Mouse (Mus musculus) 416B (cell line): ENCODE measurements around the gene Ubash3b.
A peak's percentile ranks its signal among the peaks of the same experiment; 100 is the strongest.

Experiments
- DNase-seq: peaks from one replicate; pipeline ENCODE4 v3.0.0; 2011; ENCODE audit warnings: low read depth

Gene Ubash3b

DNA sequence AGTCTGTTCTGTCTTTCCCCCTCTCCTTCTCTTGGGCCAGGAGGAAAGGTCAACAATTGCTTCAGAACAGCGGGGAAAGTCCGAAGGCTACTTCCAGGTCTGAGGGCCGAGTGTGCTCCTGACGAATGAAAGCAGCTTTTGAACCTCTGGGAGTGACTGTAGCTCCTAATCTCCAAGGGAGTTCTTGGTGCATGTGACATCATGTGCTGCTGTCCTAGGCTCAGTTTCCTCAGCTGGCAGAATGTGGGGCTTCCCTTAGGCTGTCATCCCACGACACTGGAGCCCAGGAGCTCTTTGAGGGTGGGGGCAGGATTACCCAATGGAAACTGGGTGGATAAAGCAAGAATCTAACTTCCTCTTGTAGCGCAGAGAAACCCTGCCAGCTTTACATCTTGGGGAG lies at the start of gene Ubash3b:
TSS of gene Ubash3b (minus strand) at position 285 of the 400 bp plus-strand sequence.
- DNase-seq = no peak

DNA sequence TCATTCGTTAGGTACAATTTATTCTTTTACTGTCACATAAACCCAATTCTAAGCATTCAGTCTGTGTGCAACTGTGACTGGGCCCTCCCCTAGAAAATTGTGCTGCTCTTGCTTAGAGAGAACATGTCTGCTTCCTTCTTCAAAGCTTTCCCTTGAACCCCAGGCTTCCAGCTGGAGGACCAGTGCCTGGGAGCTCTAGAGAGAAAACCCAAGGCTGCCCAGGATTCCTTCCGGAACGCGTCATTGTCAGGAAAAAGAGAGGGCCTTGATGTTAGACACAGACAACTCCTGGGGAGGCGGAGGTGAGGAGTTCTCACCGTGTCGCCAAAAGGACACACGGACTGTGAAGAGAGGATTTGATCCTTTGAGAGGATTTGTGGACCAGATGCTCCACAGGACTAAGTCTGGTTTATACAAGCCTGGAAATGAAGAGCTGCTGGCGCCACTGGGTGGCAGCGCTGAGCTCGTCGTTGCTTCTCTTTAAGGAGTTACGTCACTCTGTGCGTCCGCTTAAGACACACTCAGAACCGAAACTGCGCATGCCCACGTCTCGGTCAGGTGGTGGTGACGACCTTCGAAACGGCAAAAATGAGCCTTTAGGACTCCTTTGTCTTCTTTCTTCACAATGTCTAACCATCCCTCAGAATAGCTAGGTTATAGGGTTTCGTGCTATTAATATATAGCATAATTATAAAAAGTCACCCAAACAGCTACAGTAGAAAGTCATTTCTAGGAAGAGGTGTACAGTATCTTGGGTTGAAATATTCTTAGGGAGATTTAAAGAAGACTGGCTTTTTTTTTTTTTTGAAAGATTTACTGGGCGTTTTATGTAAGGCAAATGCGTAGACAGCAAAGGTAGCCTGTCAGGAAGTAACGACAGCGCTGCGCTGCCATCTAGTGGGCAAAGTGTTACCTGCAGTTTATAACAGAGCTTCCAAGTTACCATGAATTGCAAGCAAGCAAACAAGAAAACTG lies 45.9 kb upstream of the Ubash3b start:
- peak; percentile 99 for DNase-seq

DNA sequence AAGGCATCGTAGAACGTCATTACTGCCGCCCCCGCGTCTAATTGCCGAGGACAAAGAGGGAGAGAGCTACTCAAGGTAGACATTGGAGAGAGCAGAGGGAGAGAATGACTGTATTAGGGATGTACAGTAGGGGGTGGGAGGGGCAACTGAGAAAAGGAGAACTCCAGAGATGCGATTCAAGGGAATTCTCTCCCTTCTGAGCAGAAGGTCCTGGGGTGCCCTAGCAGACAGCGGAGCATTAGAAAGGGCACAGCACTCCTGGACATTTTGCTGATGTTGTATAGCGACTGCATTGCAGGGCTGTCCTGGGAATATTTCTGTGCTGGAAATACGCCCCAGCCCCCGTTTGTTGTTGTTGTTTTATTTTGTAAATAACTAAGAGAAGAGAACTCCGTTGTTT lies 45.2 kb upstream of the Ubash3b start:
- DNase-seq = no peak

DNA sequence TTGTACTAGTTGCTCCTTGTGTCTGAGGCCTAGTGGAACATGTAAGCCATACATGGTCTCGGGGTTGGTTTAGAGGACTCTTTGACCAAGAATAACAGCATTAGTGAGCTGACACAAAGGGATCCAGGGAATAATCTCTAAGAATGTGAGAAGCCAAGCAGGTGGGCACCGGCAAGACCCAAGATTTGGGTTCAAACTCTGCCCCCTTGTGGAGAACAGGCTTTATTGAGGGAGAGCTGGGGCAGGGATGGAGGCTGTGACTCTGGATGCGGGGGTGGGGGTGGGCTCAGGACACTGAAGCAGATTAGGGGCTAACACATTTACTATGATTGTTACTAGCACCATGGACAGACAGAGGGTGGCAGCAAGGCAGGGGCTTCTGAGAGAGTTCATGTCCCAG lies 43.8 kb upstream of the Ubash3b start:
- DNase-seq = no peak

DNA sequence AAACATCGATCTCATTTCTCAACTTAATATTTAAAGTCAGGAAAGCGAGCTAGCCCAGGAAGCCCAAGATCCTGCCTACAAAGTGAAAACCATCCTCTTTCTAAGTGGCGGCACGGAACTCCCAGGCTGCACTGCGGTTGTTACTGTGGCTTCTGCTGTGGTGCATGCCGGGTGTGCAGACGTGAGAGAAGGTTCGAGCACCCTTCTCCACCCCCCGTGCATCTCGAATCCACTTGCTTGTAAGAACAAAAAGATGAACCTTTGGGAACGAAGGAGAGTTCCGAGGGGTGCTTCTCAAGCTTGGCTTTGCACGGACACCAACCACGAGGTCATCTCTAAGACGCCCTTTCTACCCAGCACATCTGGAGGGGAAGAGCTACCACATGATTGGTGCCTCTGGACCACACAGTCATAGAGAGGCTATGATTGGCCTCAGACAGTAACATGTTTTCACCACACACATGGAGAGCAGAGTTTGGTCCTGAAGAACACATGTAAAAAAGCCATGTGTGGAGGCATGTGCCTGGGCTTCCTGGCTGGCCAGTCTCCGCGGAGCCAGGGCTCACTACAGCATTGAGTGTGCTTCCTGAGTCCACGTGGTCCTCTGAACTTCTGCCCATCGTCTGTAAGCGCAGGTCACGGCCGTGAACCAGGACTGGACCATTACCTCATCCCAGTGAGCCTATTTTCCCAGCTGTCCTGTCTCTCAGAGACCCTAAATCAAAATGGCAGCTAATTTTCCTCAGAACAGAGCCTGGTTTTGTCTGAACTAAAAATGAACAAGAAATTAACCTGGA lies 38.2 kb upstream of the Ubash3b start:
- no peak for DNase-seq

DNA sequence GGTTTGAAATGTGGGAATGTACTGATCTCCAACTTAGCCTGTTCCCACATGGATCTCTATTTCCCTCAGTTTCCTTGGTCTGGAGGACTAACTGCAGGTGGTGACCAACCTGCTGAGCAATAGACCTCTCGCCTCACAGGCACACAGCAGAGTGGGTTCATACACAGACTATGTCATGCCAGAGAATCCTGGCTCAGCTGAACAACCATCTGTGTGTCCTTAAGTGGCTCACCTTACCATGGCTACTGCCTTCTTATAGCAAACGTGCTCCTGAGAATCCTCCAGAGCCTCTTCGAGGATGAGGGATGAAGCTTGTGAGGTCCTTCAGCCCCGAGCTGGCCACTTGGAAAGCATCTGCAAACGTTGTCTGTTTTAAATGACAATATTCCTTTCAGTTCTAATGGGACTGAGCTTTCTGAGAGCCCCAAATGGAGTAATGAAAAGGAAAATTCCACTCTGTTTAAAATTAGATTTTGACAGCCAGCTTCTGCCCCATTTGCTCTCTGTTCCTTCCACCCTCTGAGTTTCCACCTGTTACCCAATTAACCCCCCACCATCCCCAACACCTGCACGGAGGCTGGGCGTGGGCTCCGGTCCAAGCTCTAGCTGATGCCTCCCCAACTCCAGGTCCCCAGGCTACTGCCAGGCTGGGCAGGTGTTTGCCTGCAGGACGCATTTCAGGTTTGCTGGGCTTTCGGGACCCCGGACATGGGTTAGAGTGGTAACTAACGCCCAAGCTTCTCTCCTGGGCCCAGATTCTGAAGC lies 37.2 kb upstream of the Ubash3b start:
- DNase-seq = no peak

DNA sequence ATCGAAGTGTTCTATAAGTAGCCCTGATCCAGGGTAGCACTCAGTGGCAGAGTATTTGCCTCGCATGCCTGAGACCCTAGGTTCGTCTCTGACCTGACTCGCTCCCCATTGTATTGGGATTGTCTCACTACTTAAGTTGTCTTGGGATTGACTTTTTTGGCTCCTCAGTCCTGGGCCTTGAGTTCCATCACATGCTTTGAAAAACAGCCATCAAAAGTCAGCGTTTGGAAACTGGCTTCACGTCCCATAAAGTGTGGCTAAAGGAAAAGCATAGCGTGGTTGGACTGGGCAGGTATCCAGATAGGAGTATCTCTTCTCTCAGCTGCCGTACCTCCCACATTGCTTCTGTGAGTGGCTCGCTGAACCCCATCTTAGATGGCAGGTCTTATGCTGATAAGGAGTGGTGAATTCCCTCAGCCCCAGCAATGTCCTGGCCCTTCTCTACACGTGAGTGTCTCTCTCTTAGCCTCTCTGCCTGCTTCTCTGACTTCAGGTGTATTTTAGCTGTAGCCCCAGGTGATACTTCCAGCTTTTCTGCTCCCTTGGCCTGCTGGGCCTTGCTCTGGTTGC lies 34.3 kb upstream of the Ubash3b start:
- DNase-seq = no peak

DNA sequence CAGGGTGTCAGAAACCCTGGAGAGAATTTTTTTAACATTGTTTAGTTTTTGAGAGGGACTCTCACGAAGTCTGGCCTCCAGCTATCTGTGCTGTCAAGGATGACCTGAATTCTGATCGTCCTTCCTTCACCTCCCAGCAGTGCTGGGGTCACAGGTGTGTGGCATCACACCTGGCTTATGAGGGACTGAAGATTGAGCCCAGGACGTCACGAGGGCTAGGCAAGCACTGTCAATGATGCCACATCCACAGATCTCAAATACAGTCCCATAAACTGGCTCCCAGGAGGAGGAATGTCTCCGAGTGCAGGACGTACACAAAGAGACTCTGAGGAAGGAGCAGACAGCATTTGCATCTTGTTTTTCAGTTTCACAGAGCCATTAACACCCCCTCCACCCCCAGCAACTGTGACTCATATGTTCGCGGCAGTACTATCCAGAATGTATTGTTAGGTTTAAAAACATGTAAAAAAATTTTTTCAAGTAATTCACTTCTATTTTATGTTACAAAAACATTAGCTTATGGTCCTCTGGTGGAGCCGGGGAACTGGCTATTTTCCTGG lies 30.2 kb upstream of the Ubash3b start:
- DNase-seq = no peak

DNA sequence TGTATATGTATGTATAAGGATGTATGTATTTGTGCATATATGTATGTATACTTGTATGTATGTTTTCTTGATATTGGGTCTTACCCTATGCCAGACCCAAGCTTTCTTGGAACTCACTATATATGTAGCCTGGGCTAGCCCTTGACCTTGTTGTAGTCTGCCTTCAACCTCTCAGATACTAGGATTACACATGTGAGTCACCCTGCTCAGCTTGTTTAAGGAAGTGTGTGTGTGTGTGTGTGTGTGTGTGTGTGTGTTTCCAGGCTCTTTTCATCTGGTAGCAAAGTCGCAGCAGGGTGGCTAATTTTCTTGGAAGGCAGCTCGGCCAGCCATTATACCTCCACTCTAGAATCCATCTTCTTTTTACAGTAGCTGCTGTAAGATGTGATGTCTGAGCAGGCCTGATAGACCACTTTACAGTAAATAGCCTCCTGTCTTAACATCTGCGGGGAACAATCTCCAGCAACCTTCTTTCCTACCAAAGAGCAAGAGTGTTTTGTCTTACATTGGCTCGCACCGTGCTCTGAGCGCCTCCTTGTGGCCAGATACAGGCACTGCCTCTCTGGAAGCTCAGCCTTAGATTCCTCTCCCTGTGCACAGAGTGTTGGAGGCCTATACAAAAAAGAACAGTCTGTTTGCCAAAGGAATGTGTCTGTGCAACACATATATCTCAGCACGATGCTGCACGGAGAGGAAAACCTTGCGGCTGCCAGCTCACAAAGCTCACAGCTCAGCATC lies 29.4 kb upstream of the Ubash3b start:
- peak; percentile 83 for DNase-seq

DNA sequence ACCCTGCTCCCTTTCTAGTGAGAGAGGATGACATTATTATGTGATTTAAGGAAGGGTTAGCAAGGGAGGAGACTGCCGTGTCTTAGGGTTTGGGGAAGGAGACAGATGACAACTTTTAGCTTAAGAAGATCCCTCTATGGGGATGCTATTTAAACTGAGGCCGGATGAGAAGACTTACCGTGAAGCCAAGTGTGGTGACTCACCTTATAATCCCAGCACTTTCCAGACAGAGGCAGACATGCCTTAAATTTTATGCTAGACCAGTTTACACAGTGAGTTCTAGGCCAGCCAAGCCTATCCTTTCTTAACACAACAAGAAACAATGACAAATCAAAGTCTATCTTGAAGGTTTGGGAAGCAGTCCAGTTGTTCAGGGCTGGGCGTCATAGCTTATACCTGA lies 26.4 kb upstream of the Ubash3b start:
- DNase-seq = no peak

DNA sequence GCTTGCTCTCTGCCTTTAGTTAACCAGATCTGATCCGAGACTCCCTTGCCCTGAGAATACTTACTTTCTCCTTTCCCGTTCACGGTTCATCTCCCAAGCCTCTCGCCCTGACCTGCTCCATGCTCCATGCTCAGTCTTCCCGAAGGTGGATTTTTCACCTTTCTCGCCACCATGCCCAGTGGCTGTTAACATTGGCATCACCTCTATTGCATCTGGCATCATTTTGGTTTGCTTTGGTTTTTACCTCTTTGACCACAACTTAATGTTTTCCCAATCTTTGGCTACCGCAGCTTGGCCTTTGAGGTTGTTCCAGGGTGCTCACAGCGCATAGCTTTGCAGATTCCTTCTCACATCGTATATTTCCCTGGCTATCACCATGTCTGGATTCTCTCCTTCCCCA lies 26.0 kb upstream of the Ubash3b start:
- no peak for DNase-seq

DNA sequence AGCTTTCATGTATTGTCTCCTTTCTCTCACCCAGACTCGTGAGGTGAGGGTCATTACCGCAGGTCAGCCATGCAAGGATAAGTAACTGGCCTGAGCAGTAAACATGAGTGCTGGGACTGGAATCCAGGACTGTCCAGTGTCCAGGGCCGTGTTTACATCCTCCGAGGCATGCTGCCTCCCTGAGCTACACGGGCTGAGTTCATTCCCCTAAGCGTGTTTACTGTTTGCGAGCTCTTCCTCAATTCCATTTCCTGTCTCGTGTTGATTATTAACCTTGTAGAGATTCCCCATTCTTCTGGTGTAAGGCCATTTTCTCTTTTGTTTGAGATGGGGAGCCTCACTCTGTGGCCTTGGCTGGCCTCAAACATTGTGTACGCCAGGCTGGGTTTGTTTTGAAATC lies 23.8 kb upstream of the Ubash3b start:
- no peak for DNase-seq

DNA sequence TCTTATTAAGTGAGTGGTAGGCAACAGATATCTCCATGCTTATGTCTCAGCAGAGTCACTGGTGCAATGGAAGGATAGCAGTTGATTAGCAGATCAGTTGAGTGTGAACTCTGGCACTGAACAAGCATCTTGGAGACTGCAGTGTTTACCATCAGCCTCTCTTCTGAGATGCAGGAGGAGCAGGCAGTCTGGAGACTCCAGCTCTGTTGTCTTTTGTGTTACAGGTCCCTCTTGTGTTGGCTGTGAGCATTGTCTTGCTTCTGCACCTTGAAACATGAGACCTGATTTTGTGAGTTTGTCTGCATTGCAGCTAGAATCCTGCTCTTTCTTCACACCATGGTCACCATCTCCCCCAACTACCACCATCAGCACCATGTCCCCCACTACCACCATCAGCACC lies 21.1 kb upstream of the Ubash3b start:
- peak; percentile 85 for DNase-seq

DNA sequence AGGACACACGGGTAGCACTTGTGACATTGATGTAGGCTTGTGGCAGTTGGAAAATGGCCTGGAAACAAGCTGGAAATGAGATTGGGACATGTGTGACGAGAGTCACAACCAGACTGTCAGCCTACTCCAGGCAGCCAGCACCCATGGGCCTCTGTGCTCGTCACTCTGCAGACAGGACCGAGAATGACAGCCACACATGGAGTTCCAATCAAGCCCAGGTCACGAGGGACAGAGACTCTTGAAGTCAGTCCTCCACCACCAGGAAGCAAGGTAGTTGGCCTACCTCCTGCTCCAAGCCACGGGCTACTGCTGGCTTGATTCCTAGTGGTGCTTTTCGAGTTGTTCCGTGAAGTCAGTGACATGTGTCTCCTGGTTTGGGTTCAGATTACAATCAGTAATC lies 20.3 kb upstream of the Ubash3b start:
- no peak for DNase-seq

DNA sequence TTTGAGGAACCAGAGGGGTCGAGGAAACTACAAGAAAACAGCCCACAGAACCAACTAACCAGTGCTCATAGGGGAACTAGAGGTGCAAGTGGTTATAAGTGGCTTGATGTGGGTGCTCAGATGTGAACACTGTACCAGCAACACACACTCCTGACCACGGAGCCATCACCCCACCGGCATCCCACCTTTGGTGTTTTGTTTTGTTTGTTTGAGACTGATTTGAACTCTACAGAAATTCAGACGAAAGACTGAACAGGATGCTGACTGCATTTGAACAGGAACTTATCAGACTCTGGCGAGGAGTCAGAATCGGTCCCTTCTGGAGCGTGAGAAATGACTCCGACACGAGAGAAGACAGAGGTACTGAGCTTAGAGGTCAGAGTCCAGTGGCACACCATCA lies 19.9 kb upstream of the Ubash3b start:
- DNase-seq = no peak

DNA sequence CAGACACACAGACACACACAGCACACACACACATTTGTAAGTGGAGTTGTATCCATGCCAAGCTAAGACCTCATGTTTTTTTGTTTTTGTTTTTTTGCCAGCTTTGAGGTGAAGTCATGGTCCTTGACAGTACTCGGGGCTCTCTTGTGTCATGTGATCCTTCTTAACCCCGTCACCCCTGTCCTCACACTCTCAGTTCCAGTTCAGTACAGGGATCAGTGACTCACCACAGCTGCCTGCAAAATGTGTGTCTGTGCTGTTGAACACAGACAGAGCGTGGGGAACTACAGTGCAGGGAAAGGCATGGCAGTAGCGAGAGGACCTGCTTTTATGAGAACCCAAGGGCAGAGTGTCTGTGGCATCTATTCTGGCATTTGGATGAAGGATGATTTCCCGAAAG lies 17.6 kb upstream of the Ubash3b start:
- peak; percentile 70 for DNase-seq

DNA sequence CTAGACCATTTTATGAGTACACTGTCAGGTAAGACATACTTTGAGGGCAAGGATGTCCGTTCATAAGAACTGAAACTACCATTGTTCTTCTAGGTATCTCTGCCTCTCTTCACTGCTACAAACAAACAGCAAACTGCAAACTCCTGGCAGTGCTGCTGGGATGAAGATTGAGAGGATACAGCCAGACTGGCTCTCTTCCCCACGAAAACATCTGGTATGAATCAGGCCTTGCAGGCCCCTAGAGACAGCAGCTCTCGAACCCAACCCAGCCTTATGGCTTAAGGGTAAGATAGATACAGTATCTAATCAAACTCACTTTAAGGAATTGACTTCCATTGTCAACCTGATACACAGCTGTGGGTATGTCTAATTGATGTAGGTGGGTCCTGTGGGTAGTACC lies 11.7 kb upstream of the Ubash3b start:
- no peak for DNase-seq

DNA sequence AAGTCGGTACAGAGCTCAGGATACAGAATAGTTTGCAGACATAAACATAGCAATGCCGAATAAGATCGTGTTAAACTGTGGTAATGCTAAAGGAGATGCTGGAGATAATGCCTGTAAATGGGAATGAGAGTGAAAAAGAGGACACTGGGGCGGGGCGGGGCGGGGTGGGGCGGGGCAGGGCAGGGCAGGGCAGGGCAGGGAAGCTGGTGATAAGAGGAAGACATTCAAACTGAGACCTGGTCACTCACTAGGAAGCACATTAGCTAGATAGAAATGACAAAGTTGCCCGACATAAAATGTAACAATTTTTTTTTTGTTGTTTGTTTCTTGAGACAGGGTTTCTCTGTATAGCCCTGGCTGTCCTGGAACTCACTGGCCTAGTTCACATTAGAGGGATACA lies 10.9 kb upstream of the Ubash3b start:
- DNase-seq = no peak

DNA sequence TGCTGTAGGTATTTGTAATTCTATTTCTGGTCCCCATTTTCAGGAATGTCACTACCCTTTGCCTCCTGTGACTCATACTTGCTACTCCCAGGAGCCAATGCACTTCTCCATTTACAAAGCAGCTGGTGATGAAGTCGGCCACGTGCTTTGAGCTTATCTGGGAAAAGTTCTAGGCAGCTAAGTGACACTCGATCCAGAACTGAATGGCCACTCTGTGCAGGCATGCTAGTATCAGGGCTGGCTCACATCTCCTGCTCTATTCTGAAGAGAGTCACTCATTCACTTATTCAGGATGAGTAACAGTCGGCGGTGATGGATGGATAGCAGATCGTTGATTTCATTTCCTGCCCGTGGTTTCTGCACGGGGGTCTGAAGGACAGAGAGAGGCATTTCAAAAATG lies 8.5 kb upstream of the Ubash3b start:
- DNase-seq = peak; percentile 56

DNA sequence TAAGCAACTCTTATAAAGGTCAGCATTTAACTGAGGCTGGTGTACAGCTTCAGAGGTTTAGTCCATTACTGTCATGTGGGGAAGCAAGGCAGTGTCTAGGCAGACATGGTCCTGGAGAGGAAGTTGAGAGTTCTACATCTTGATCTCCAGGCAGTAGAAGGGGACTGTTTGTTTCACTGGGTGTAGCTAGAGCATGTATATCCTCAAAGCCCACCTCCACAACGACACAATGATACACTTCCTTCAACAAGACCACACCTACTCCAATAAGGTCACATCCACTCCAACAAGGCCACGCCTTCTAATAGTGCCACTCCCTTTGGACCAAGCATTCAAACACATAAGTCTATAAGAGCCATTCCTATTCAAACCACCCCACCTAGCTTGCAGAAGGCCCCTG lies 7.2 kb upstream of the Ubash3b start:
- DNase-seq = no peak

DNA sequence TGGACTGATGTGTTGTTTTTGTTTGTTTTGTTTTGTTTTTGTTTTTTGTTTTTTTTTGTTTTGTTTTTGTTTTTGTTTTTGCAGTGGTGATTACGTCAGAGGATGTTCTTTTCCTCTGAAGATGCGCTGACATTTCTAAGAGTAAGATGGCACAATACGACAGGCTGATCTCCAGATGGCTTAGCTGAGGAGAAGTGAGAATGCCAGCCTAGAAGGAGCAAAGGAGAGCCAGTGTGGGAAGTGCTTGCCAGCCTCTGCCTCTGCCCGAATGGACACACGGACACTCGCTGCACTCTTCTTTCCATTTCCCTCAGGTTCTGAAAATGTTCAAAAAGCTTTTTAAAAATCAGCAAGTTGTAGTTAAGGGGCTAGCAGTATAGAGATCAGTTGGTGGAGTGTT lies 6.7 kb upstream of the Ubash3b start:
- DNase-seq = no peak
